Mouse (Mus musculus) ES-E14 (cell line): Measurements from ENCODE around the gene Poc1a. TPM values are rescaled to one million over a fixed set of nuclear protein-coding genes. Genes with fewer than 3 reads are reported as not detected.

Source experiments
- DNase-seq: peaks from one replicate; pipeline ENCODE4 v3.0.0-alpha.2; 2013; ENCODE audit warnings: low read depth, low spot score
- H3K27ac ChIP-seq: 2 replicates; pipeline ENCODE4 v1.5.1; 2012; ENCODE audit warnings: low read depth, mild to moderate bottlenecking, low read length, moderate library complexity, mixed read lengths; ENCODE audit not compliant: poor library complexity, insufficient read depth, severe bottlenecking
- H3K36me3 ChIP-seq: 2 replicates; pipeline ENCODE4 v1.6.1; 2012; ENCODE audit warnings: mild to moderate bottlenecking, low read length, moderate library complexity, mixed read lengths; ENCODE audit not compliant: control insufficient read depth, poor library complexity, insufficient read depth, severe bottlenecking
- H3K4me1 ChIP-seq, 2 experiments: fragments of 150-350 bp in 1 of 2; sonication (generic) in 1 of 2; 2 replicates each; pipeline ENCODE4 v1.6.1; 2012; ENCODE audit warnings: low read length in 2 of 2, mild to moderate bottlenecking in 1 of 2, mixed read lengths in 1 of 2; ENCODE audit not compliant: control insufficient read depth in 2 of 2, insufficient read depth in 2 of 2, poor library complexity in 1 of 2
- H3K4me3 ChIP-seq, 2 experiments: fragments of 150-350 bp in 1 of 2; sonication (generic) in 1 of 2; 2 replicates each; pipeline ENCODE4 v1.5.1; 2012; ENCODE audit warnings: low read length in 2 of 2, low read depth in 1 of 2, mild to moderate bottlenecking in 1 of 2, mixed read lengths in 1 of 2; ENCODE audit not compliant: insufficient read depth in 1 of 2, poor library complexity in 1 of 2, severe bottlenecking in 1 of 2
- H3K9ac ChIP-seq: 2 replicates; pipeline ENCODE4 v1.6.1; 2012; ENCODE audit warnings: low read depth, mild to moderate bottlenecking, low read length, mixed read lengths; ENCODE audit not compliant: poor library complexity, insufficient read depth, severe bottlenecking
- H3K9me3 ChIP-seq: fragments of 150-350 bp; sonication (generic); 2 replicates; pipeline ENCODE4 v1.6.1; 2012; ENCODE audit warnings: low read depth, mild to moderate bottlenecking, low read length; ENCODE audit not compliant: control insufficient read depth, insufficient read depth
- CHD2 ChIP-seq: IDR thresholded peaks from 2 replicates; pipeline ENCODE4 v1.6.1; 2014; ENCODE audit warnings: mild to moderate bottlenecking, low read depth, low read length, inconsistent platforms
- HCFC1 ChIP-seq: IDR thresholded peaks from 2 replicates; pipeline ENCODE4 v1.6.1; 2012; ENCODE audit warnings: low read length, inconsistent platforms, borderline replicate concordance; ENCODE audit not compliant: insufficient read depth
- MAFK ChIP-seq: IDR thresholded peaks from 2 replicates; pipeline ENCODE4 v1.6.1; 2014; ENCODE audit warnings: mild to moderate bottlenecking, low read depth, low read length, inconsistent platforms; ENCODE audit not compliant: insufficient read depth
- ZC3H11A ChIP-seq: IDR thresholded peaks from 2 replicates; pipeline ENCODE4 v1.6.1; 2012; ENCODE audit warnings: low read depth, mild to moderate bottlenecking, inconsistent platforms, low read length, borderline replicate concordance
- ZNF384 ChIP-seq: IDR thresholded peaks from 2 replicates; pipeline ENCODE4 v1.6.1; 2012; ENCODE audit warnings: low read depth, low read length, inconsistent platforms
- in situ Hi-C, 2 experiments: fragments of 600-800 bp; cut with MboI; formaldehyde crosslinking; loops; one replicate each; pipeline ENCODE4 v1.15.1; 2025; ENCODE audit warnings: low sequenced_read_pairs in 2 of 2, inconsistent platforms in 1 of 2; ENCODE audit not compliant: unreplicated experiment in 2 of 2
- total RNA-seq: library from RNA; depleted of rRNA; stranded (reverse); fragments of 300-350 nt; gene quantifications from 2 replicates; pipeline ENCODE4 v1.2.3, GENCODE M21; 2012

The Poc1a gene
- total RNA-seq, 1 experiment, result 21.2 TPM

- no peak overlapping the region for H3K27ac ChIP-seq
- in situ Hi-C loops, result no loop called here
- no peak overlapping the region for H3K9ac ChIP-seq
- no peak overlapping the region for H3K4me3 ChIP-seq
- TF ChIP-seq HCFC1 (no peak), MAFK (no peak), ZC3H11A (no peak), ZNF384 (no peak), CHD2 (no peak)
- H3K4me1 ChIP-seq, result peaks cover 2 to 28% of the 10 kb centered on the region in 2 experiments; a peak in 3 of 4 replicates
- H3K36me3 ChIP-seq, result no peaks in the 10 kb centered on the region
- H3K9me3 ChIP-seq, result no peaks in the 10 kb centered on the region
- DNase-seq, result no peak
Measured at GRCm38 (mm10) chr9:106340501-106341312, 59.8 kb downstream of the Poc1a start.

- in situ Hi-C loops, result no loop called here
- peaks cover 2 to 28% of the 10 kb centered on the region in 2 experiments; a peak in 3 of 4 replicates for H3K4me1 ChIP-seq
- H3K9me3 ChIP-seq, result no peaks in the 10 kb centered on the region
- DNase-seq, result no peak
- no peaks in the 10 kb centered on the region for H3K36me3 ChIP-seq
- TF ChIP-seq ZC3H11A, result no peak
- no peak for TF ChIP-seq ZNF384
- no peak for TF ChIP-seq MAFK
- no peak for TF ChIP-seq CHD2
- no peak for TF ChIP-seq HCFC1
- H3K27ac ChIP-seq, result no peak overlapping the region
- H3K4me3 ChIP-seq, result no peak overlapping the region
- no peak overlapping the region for H3K9ac ChIP-seq
Measured at GRCm38 (mm10) chr9:106341313-106341686, 60.4 kb downstream of the Poc1a start.

- DNase-seq, result no peak
- H3K4me1 ChIP-seq, result peaks cover under 1 to 20% of the 10 kb centered on the region in 2 experiments; a peak in 3 of 4 replicates
- H3K36me3 ChIP-seq, result no peaks in the 10 kb centered on the region
- in situ Hi-C loops, result no loop called here
- H3K27ac ChIP-seq, result no peak overlapping the region
- H3K9ac ChIP-seq, result no peak overlapping the region
- no peak overlapping the region for H3K4me3 ChIP-seq
- no peaks in the 10 kb centered on the region for H3K9me3 ChIP-seq
- TF ChIP-seq CHD2 (no peak), HCFC1 (no peak), ZNF384 (no peak), ZC3H11A (no peak), MAFK (no peak)
Measured at GRCm38 (mm10) chr9:106342573-106342972, 61.7 kb downstream of the Poc1a start.

- H3K4me1 ChIP-seq, result 0 out of 4 replicates have a peak, but pooled peaks cover 0 to 2% of the 10 kb centered on the region in 2 experiments
- H3K9ac ChIP-seq, result no peak overlapping the region
- no peak for DNase-seq
- no peaks in the 10 kb centered on the region for H3K9me3 ChIP-seq
- H3K4me3 ChIP-seq, result no peak overlapping the region
- in situ Hi-C loops, result no loop called here
- TF ChIP-seq MAFK, result no peak
- TF ChIP-seq ZC3H11A, result no peak
- TF ChIP-seq ZNF384, result no peak
- no peak for TF ChIP-seq CHD2
- TF ChIP-seq HCFC1, result no peak
- H3K27ac ChIP-seq, result no peak overlapping the region
- H3K36me3 ChIP-seq, result no peaks in the 10 kb centered on the region
Measured at GRCm38 (mm10) chr9:106345167-106345566, 64.3 kb downstream of the Poc1a start.
